Mouse (Mus musculus) CH12.LX (cell line): ENCODE measurements around the gene Rpa2. TPM values are rescaled to one million over a fixed set of nuclear protein-coding genes. Genes with fewer than 3 reads are reported as not detected.

Experiments used
- DNase-seq: peaks from one replicate; pipeline ENCODE4 v3.0.0-alpha.2; 2013; ENCODE audit errors: extremely low read depth
- H3K27ac ChIP-seq: 2 replicates; pipeline ENCODE4 v1.5.1; 2012; ENCODE audit warnings: low read depth, mild to moderate bottlenecking, control low read depth, moderate library complexity; ENCODE audit not compliant: insufficient read depth
- H3K27me3 ChIP-seq: replicated peaks from 2 replicates; pipeline ENCODE3; 2012; ENCODE audit warnings: inconsistent platforms
- H3K36me3 ChIP-seq, 2 experiments: replicated peaks in 1 of 2; 2 replicates each; pipeline versions ENCODE3 to v1.6.1; 2012; ENCODE audit warnings: inconsistent platforms in 1 of 2, low read length in 1 of 2, mild to moderate bottlenecking in 1 of 2, mixed read lengths in 1 of 2, moderate library complexity in 1 of 2; ENCODE audit not compliant: control insufficient read depth in 1 of 2, insufficient read depth in 1 of 2
- H3K4me1 ChIP-seq, 2 experiments: 2 replicates each; pipeline ENCODE4 v1.6.1; 2012; ENCODE audit warnings: inconsistent platforms in 1 of 2, moderate library complexity in 1 of 2; ENCODE audit not compliant: insufficient read depth in 2 of 2, control insufficient read depth in 1 of 2
- H3K4me2 ChIP-seq: 2 replicates; pipeline ENCODE4 v1.6.1; 2012; ENCODE audit warnings: low read depth, mild to moderate bottlenecking, control low read depth; ENCODE audit not compliant: poor library complexity, insufficient read depth, severe bottlenecking
- H3K4me3 ChIP-seq, 3 experiments: fragments of 150-350 bp in 1 of 3; sonication (generic) in 1 of 3; replicated peaks in 1 of 3; 2 replicates each; pipeline versions ENCODE3 to v1.5.1; 2011 to 2012; ENCODE audit warnings: low read depth in 2 of 3, low read length in 2 of 3, mild to moderate bottlenecking in 2 of 3, moderate library complexity in 2 of 3, control low read depth in 1 of 3, improper control_type of control experiment in 1 of 3, inconsistent platforms in 1 of 3, mixed read lengths in 1 of 3; ENCODE audit not compliant: poor library complexity in 1 of 3
- H3K79me2 ChIP-seq: replicated peaks from 2 replicates; pipeline ENCODE4 v1.6.1; 2012; ENCODE audit warnings: mild to moderate bottlenecking, moderate library complexity; ENCODE audit not compliant: control insufficient read depth, poor library complexity, insufficient read depth, severe bottlenecking; ENCODE audit errors: extremely low read depth
- H3K9ac ChIP-seq: 2 replicates; pipeline ENCODE4 v1.6.1; 2012; ENCODE audit warnings: low read depth, mild to moderate bottlenecking, control low read depth, moderate library complexity; ENCODE audit not compliant: insufficient read depth
- H3K9me3 ChIP-seq: replicated peaks from 2 replicates; pipeline ENCODE3; 2012; ENCODE audit warnings: low read length, inconsistent platforms, mixed read lengths
- BHLHE40 ChIP-seq: IDR thresholded peaks from 2 replicates; pipeline ENCODE4 v1.6.1; 2011; ENCODE audit warnings: mild to moderate bottlenecking, low read depth, low read length, improper control_type of control experiment
- CHD2 ChIP-seq: IDR thresholded peaks from 2 replicates; pipeline ENCODE4 v1.6.1; 2011; ENCODE audit warnings: low read length, improper control_type of control experiment
- CTCF ChIP-seq, 2 experiments: IDR thresholded peaks in 1 of 2; conservative IDR thresholded peaks in 1 of 2; 2 replicates each; pipeline ENCODE4 v1.5.1; 2011 to 2012; ENCODE audit warnings: low read depth in 2 of 2, low read length in 2 of 2, improper control_type of control experiment in 1 of 2, inconsistent platforms in 1 of 2, mild to moderate bottlenecking in 1 of 2, moderate library complexity in 1 of 2
- E2F4 ChIP-seq: IDR thresholded peaks from 2 replicates; pipeline ENCODE4 v1.6.1; 2011; ENCODE audit warnings: low read depth, low read length, improper control_type of control experiment; ENCODE audit not compliant: insufficient replicate concordance
- ELF1 ChIP-seq: IDR thresholded peaks from 2 replicates; pipeline ENCODE4 v1.6.1; 2014; ENCODE audit warnings: low read depth, mild to moderate bottlenecking, inconsistent platforms, low read length, improper control_type of control experiment
- EP300 ChIP-seq: IDR thresholded peaks from 2 replicates; pipeline ENCODE4 v1.6.1; 2011; ENCODE audit warnings: low read length, improper control_type of control experiment
- GABPA ChIP-seq: IDR thresholded peaks from 2 replicates; pipeline ENCODE4 v1.6.1; 2012; ENCODE audit warnings: low read depth, low read length, improper control_type of control experiment, inconsistent platforms; ENCODE audit not compliant: insufficient replicate concordance
- HCFC1 ChIP-seq: IDR thresholded peaks from 2 replicates; pipeline ENCODE4 v1.6.1; 2012; ENCODE audit warnings: low read depth, mild to moderate bottlenecking, inconsistent platforms, low read length, improper control_type of control experiment
- IRF4 ChIP-seq: IDR thresholded peaks from 2 replicates; pipeline ENCODE4 v1.6.1; 2014; ENCODE audit warnings: low read depth, mild to moderate bottlenecking, inconsistent platforms, low read length, improper control_type of control experiment
- JUN ChIP-seq: IDR thresholded peaks from 2 replicates; pipeline ENCODE4 v1.6.1; 2011; ENCODE audit warnings: low read depth, mild to moderate bottlenecking, low read length, improper control_type of control experiment, moderate library complexity; ENCODE audit not compliant: insufficient read depth
- JUND ChIP-seq: conservative IDR thresholded peaks from 2 replicates; pipeline ENCODE4 v1.6.1; 2011; ENCODE audit warnings: low read depth, low read length, improper control_type of control experiment
- MAFK ChIP-seq: IDR thresholded peaks from 2 replicates; pipeline ENCODE4 v1.6.1; 2011; ENCODE audit warnings: low read length, improper control_type of control experiment; ENCODE audit not compliant: insufficient replicate concordance
- MAZ ChIP-seq: IDR thresholded peaks from 2 replicates; pipeline ENCODE4 v1.6.1; 2012; ENCODE audit warnings: low read depth, mild to moderate bottlenecking, inconsistent platforms, low read length, improper control_type of control experiment, moderate library complexity
- MEF2A ChIP-seq: IDR thresholded peaks from 2 replicates; pipeline ENCODE4 v1.6.1; 2014; ENCODE audit warnings: low read depth, mild to moderate bottlenecking, inconsistent platforms, low read length, improper control_type of control experiment, borderline replicate concordance
- MXI1 ChIP-seq: IDR thresholded peaks from 2 replicates; pipeline ENCODE4 v1.6.1; 2011; ENCODE audit warnings: mild to moderate bottlenecking, low read depth, low read length, improper control_type of control experiment
- NELFE ChIP-seq: IDR thresholded peaks from 2 replicates; pipeline ENCODE4 v1.6.1; 2011; ENCODE audit warnings: low read depth, low read length, improper control_type of control experiment
- POLR2A ChIP-seq: IDR thresholded peaks from 2 replicates; pipeline ENCODE4 v1.6.1; 2011; ENCODE audit warnings: low read depth, mild to moderate bottlenecking, improper control_type of control experiment, low read length
- POLR2AphosphoS2 ChIP-seq: IDR thresholded peaks from 2 replicates; pipeline ENCODE4 v1.6.1; 2011; ENCODE audit warnings: low read depth, low read length, improper control_type of control experiment
- RAD21 ChIP-seq: IDR thresholded peaks from 2 replicates; pipeline ENCODE4 v1.6.1; 2011; ENCODE audit warnings: low read depth, mild to moderate bottlenecking, low read length, improper control_type of control experiment, moderate library complexity
- RCOR1 ChIP-seq: conservative IDR thresholded peaks from 2 replicates; pipeline ENCODE4 v1.6.1; 2012; ENCODE audit warnings: low read depth, mild to moderate bottlenecking, inconsistent platforms, low read length, improper control_type of control experiment
- SIN3A ChIP-seq: IDR thresholded peaks from 2 replicates; pipeline ENCODE4 v1.6.1; 2012; ENCODE audit warnings: low read length, improper control_type of control experiment, inconsistent platforms
- SMC3 ChIP-seq: IDR thresholded peaks from 2 replicates; pipeline ENCODE4 v1.6.1; 2011; ENCODE audit warnings: low read depth, low read length, improper control_type of control experiment
- TBP ChIP-seq: conservative IDR thresholded peaks from 2 replicates; pipeline ENCODE4 v1.6.1; 2011; ENCODE audit warnings: low read depth, low read length, improper control_type of control experiment
- TCF12 ChIP-seq: IDR thresholded peaks from 2 replicates; pipeline ENCODE4 v1.6.1; 2014; ENCODE audit warnings: low read depth, mild to moderate bottlenecking, inconsistent platforms, low read length, improper control_type of control experiment
- UBTF ChIP-seq: IDR thresholded peaks from 2 replicates; pipeline ENCODE4 v1.6.1; 2012; ENCODE audit warnings: low read depth, mild to moderate bottlenecking, inconsistent platforms, low read length, improper control_type of control experiment, moderate library complexity
- USF2 ChIP-seq: conservative IDR thresholded peaks from 2 replicates; pipeline ENCODE4 v1.6.1; 2011; ENCODE audit warnings: low read depth, low read length, improper control_type of control experiment
- ZC3H11A ChIP-seq: IDR thresholded peaks from 2 replicates; pipeline ENCODE4 v1.6.1; 2012; ENCODE audit warnings: low read depth, mild to moderate bottlenecking, inconsistent platforms, low read length, improper control_type of control experiment
- ZNF384 ChIP-seq: IDR thresholded peaks from 2 replicates; pipeline ENCODE4 v1.6.1; 2012; ENCODE audit warnings: low read depth, low read length, improper control_type of control experiment, inconsistent platforms
- dilution Hi-C: fragments of 300-500 bp; cut with MboI; formaldehyde crosslinking; loops from 2 replicates; pipeline ENCODE4 v1.14.3; 2020; ENCODE audit warnings: low sequenced_read_pairs; ENCODE audit not compliant: extremely low pct_unique_long_range_greater_than_20kb, extremely low pct_ligation_motif_present
- in situ Hi-C: fragments of 300-500 bp; cut with MboI; formaldehyde crosslinking; loops from 3 replicates; pipeline ENCODE4 v1.14.3; 2019; ENCODE audit warnings: low sequenced_read_pairs, low pct_ligation_motif_present, low pct_unique_long_range_greater_than_20kb, mixed read lengths
- polyA plus RNA-seq: library from polyadenylated mRNA; unstranded; fragments of >175 nt; gene quantifications from 2 replicates; pipeline ENCODE4 v1.2.1, GENCODE M21; 2012; ENCODE audit warnings: low read depth; ENCODE audit not compliant: insufficient read length
- total RNA-seq, 2 experiments: library from RNA; depleted of rRNA; stranded (reverse); fragments of 300-350 nt in 1 of 2; fragments of >200 nt in 1 of 2; gene quantifications; 2 replicates each; pipeline ENCODE4 v1.2.3; 2012 to 2014

Rpa2 gene
- total and polyA plus RNA-seq, 3 experiments: 80.2 to 142 (median 97.9) TPM

DNA sequence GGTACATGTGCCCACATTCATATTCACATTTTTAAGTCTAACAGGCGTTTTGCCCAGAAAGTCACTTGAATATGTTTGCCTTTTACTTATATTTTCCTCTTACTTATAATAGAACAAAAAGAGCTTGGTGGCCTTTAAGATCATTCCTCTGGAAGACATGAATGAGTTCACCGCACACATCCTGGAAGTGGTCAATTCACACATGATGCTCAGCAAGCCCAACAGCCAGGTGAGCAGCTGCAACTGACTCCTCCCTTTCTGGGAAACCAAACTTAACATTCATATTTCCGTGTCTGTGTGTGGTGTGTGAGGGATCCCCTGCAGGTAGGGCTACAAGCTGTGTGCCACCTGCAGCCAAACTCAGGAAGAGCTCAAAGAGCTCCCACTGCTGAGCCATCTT, 6.8 kb downstream of the Rpa2 start:
- peaks cover 67 to 90% of the 10 kb centered on the region in 2 experiments for H3K36me3 ChIP-seq
- no peak overlapping the region for H3K4me2 ChIP-seq
- DNase-seq: no peak
- H3K9me3 ChIP-seq: no peaks in the 10 kb centered on the region
- in situ Hi-C loops (loop anchor here (5.0 kb wide), 1 partner anchor 42 kb away; no protein-coding TSS in a partner anchor), dilution Hi-C loops (no loop called here)
- H3K4me1 ChIP-seq: peaks cover 16 to 58% of the 10 kb centered on the region in 2 experiments
- no peaks in the 10 kb centered on the region for H3K27me3 ChIP-seq
- no peak overlapping the region for H3K4me3 ChIP-seq
- TF ChIP-seq CTCF (conservative IDR thresholded peaks at IDR 0.05 in 1 of 2, IDR thresholded peaks at IDR 0.05 in 1 of 2; ENCODE audit: low read depth in 2 of 2, low read length in 2 of 2) (no peak), POLR2A (0 out of 2 replicates have a peak, but pooled peaks have one; percentile 27)
- TF ChIP-seq, all 38 proteins: peak for 1
- Histone ChIP-seq H3K79me2 (peaks cover 10% of the 10 kb centered on the region), H3K27ac (no peak overlapping the region), H3K9ac (no peak overlapping the region)

DNA sequence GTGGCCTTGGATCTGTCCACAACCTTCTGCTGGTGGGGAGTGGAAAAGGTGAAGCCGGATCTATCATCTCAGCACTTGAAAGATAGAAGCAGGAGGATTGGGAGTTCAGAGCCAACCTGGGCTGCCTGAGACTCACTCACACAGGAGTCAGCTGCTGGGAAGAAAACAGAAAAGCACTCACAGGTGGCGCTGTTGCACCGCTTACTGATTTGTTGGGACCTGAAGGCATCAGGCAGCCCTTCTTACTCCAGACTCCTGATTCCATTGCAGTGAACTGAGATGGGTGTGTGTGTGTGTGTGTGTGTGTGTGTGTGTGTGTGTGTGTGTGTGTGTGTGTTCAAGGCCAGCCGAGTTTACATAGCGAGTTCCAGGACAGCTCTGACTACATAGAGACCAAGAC, 8.6 kb downstream of the Rpa2 start:
- H3K79me2 ChIP-seq: no peaks in the 10 kb centered on the region
- H3K4me2 ChIP-seq: no peak overlapping the region
- H3K36me3 ChIP-seq: peaks cover 58 to 84% of the 10 kb centered on the region in 2 experiments
- H3K27me3 ChIP-seq: no peaks in the 10 kb centered on the region
- dilution Hi-C loops: no loop called here
- H3K4me3 ChIP-seq: no peak overlapping the region
- H3K9ac ChIP-seq: no peak overlapping the region
- no peaks in the 10 kb centered on the region for H3K9me3 ChIP-seq
- in situ Hi-C loops: loop anchor here (5.0 kb wide), 1 partner anchor 41 kb away; no protein-coding TSS in a partner anchor
- no peak for TF ChIP-seq IRF4
- no peak for TF ChIP-seq HCFC1
- TF ChIP-seq E2F4: no peak
- TF ChIP-seq EP300: no peak
- no peak for TF ChIP-seq ZNF384
- no peak; the same call in 1 of the 2 replicates for TF ChIP-seq NELFE
- TF ChIP-seq POLR2A: no peak
- TF ChIP-seq SIN3A: 0 out of 2 replicates have a peak, but pooled peaks have one; percentile 37
- TF ChIP-seq TCF12: peak; percentile 35; the same call in 1 of the 2 replicates
- peak; percentile 91 for TF ChIP-seq RAD21
- no peak for TF ChIP-seq RCOR1
- no peak for TF ChIP-seq MAFK
- TF ChIP-seq MEF2A: no peak; the same call in 1 of the 2 replicates
- TF ChIP-seq BHLHE40: no peak
- TF ChIP-seq UBTF: no peak
- TF ChIP-seq CTCF (conservative IDR thresholded peaks at IDR 0.05 in 1 of 2, IDR thresholded peaks at IDR 0.05 in 1 of 2; ENCODE audit: low read depth in 2 of 2, low read length in 2 of 2): peak; percentile 47 to 91
- no peak for TF ChIP-seq JUND
- TF ChIP-seq MAZ: no peak
- no peak for TF ChIP-seq GABPA
- no peak for TF ChIP-seq CHD2
- TF ChIP-seq SMC3: peak; percentile 96
- TF ChIP-seq POLR2AphosphoS2: no peak
- no peak for TF ChIP-seq USF2
- no peak for TF ChIP-seq ELF1
- no peak; the same call in 1 of the 2 replicates for TF ChIP-seq MXI1
- no peak for TF ChIP-seq JUN
- TF ChIP-seq TBP: no peak
- TF ChIP-seq ZC3H11A: peak; percentile 90
- H3K27ac ChIP-seq: peak overlapping the region; percentile 99
- peak; percentile 88 for DNase-seq
- H3K4me1 ChIP-seq: peaks cover 24 to 62% of the 10 kb centered on the region in 2 experiments
